Mouse (Mus musculus) kidney, adult 8-10 months (tissue): Measurements from ENCODE around the gene Scrn3.

Experiments used
- DNase-seq, 2 experiments: peaks; one replicate each; pipeline ENCODE4 v3.0.0; 2022

Scrn3 gene

DNA sequence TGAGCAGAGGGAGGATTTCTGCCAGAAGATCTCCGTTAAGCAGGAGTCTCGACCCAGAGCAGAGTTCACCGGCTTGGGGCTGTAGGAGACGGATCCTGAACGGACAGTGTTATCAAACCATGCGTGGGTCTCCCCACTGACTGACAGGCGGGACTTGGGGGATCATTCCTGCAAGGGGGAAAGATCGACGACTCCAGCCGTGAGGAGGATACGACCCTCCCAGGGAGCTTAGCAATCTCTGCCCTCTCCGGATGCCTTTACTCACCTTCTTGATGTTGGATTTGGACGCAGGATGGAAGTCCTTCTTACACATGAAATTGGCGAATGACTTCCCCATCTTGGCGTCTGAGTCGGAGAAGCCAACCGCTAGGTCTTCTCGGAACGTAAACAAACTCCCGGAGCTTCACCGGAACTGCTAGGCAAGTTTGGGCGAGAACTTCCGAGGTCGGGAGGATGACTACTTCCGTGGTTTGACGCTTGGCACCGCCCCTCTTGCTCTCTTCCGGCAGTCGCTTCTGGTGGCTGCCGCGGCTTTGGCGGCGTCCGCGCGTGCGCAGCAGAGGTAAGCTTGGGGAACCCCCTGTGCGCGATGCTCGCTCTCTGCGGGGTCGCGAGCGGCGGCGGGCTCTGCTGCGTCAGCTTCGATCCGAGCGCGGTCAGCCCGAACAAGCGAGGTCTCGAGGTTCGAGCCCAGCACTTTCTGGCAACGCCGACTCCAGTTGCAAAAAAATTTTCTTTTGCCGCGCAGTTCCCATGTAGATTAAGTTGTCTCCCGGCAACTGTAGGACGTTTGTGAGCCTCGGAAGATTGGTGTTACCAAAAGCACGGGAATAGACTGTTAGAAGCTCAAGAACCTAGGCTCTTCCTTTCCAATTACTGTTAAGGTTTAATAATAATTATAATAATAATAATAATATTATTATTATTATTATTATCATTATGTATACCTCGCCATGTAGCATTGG is at the start of gene Scrn3, which contains the start of gene Cir1:
Gene Scrn3, plus strand, starts transcription at position 450 of the 965 bp plus-strand sequence.
Gene Cir1, minus strand, starts transcription at position 550 of the 965 bp plus-strand sequence.
- DNase-seq, result peak; percentile 94

GRCm38 (mm10) chr2:73263172-73263765 is 49.1 kb upstream of the Scrn3 start:
- DNase-seq, result no peak

DNA sequence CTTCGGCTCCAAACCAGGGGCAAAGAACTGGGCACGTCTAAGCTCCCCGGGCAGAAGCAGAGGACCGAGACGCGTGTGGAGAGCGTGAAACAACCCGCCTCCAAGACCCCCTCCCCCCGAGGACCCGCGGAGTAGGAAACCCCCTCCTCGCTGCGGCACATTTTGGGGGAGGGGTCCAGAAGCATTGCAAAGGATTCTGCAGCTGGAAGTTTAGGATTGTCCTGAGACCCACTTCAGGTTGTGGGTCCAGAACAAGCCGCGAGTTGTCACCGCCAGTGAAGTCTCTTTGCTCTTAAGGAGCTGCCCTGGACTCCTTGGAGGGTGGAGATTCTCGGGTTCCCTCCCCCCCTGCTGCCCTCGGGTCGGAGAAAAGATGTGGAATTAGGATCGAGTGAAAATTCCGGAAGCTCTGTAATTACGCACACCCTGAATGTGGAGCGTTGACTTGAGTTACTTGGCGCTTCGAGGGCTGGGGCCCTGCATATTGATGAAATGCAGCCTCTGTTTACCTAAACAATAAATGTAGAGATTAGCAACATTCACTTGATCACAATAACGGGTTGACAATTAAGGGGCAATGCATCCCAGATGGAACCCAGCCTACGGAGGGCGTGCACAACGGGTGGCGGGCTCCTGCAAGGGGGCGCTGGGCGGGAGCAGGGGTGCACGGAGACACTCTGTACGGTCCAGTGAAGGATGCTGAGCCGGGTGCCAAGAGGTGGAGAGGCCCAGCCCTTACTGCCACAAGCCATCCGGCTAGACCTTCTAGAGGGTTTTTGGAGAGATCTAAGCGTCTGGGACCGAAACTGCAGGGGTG is 48.4 kb upstream of the Scrn3 start:
- no peak for DNase-seq

- DNase-seq, result no peak
Observed at GRCm38 (mm10) chr2:73264611-73265195, 47.7 kb upstream of the Scrn3 start.

GRCm38 (mm10) chr2:73266011-73266410 is 46.4 kb upstream of the Scrn3 start:
- DNase-seq, result no peak

DNA sequence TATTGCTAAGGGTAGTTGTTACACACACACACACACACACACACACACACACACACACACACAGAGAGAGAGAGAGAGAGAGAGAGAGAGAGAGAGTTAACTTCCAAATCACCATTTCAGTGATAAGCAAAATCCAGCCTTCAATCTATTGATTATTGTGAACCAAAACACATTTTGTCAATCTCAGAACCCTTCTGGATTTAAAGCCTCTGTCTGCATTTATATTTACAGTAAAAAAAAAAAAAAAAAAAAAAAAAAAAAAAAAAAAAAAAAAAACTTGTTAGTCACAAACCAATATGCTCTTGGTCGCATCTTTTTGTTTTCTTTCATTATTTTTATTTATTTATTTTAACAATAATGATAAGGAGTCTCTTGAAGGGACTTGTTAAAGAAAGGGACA is 45.8 kb upstream of the Scrn3 start:
- DNase-seq, result no peak

GRCm38 (mm10) chr2:73267231-73267630 is 45.2 kb upstream of the Scrn3 start:
- no peak for DNase-seq

GRCm38 (mm10) chr2:73267818-73268217 is 44.6 kb upstream of the Scrn3 start:
- DNase-seq, result no peak

- DNase-seq, result no peak
Observed at GRCm38 (mm10) chr2:73268281-73268680, 44.1 kb upstream of the Scrn3 start.

- DNase-seq, result no peak
Observed at GRCm38 (mm10) chr2:73268836-73269395, 43.5 kb upstream of the Scrn3 start.

- no peak for DNase-seq
Observed at GRCm38 (mm10) chr2:73269666-73270065, 42.7 kb upstream of the Scrn3 start.

DNA sequence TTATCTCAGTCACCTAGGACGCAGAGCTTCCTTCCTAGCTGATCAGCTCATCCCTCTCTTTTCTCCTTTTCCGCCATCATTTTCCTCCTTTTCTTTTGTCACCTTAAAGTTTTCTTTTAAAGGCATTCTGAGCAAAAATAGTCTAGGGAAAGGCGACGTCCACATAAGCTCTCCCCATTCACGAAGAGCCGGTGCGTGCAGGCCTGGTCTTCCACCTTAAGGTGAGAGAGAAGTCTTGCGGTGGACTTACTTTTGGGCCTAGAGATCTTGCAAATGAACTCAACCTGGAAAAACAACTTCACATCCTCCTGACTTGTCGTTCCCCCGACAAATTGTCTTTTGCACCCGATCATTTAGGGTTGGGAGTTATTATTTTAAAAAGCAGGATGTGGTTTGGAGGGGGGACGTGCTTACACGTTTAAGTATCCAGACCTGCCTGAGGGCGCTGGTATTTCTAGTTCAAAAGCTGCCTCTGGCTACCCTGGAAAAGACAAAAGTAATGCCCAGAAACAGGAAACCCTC is 42.3 kb upstream of the Scrn3 start:
- no peak for DNase-seq

- DNase-seq, result peak in 1 of 2 experiments; percentile 18
Observed at GRCm38 (mm10) chr2:73270593-73271458, 41.6 kb upstream of the Scrn3 start.

DNA sequence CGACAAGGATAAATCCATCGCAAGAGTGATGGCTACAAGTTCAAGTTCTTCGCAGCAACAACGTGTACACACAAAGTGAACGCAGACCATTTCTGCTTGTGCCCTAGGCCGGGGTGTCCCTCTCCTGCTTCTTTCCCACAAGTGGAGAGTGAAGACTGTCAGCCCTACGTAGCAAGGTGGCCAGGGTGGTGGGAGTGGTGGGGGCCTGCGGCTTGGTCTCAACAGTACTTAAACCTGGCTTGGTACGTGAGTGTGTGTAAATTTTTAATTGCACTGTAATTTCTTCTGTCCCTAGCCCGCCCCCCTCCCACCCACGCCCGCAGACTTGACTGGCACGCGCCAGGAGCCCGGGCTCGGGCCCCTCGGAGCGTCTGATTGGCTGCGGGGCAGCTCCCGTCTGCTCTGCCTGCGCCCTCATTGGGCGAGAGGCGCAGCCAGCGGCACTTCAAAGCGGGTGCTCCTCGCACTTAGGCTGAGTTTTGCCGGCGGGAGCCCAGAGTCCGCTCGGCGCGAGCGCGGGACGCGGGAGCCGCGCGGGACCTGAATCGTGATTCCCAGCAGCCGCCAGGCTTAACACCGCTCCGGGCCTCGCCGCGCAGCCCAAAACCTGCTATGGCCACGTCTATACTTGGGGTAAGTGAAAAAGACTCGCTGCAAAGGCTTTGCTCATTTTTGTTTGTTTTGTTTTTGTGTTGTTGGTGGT is 40.8 kb upstream of the Scrn3 start, which contains the start of gene Sp9:
Gene Sp9, plus strand, starts transcription at position 467 of the 703 bp plus-strand sequence.
- DNase-seq, result peak in 1 of 2 experiments; percentile 15

DNA sequence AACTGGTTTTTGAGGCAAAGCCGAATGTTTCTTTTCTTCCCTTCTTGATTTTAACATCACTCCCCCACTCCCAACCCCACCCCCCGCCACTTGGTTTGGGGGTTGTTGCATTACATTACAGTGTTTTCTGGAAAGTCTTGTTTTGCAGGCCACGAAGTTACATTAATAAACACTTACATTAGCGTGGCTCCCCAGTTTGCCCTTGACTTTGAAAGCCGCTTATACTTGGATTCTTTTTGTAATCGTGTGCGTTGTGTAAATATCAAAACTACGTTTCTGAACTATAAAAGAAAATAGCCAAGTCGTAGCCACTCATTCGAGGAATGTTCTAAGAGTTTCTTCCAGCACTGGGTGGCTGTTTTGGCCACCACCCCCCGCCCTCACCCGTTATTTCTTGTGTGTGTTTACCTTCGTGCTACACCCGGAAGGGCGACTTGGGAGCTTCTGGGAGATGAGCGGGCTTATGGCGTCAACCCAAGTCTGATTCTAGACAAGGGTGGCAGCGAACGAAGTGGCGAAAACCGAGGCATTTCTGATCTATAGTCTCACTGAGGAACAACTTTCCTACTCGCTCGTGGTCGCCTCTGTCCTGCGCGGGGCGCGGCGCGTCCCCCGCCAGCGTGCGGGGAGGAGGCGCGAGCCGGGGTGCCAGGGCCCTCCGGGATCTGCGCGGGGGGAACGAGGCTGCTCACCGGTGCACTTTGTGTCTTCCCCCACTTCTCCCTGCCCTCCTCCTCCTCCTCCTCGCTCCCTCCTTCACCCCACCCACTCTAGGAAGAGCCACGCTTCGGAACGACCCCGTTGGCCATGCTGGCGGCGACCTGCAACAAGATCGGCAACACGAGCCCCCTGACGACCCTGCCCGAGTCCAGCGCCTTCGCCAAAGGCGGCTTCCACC is 39.8 kb upstream of the Scrn3 start:
- DNase-seq, result peak in 1 of 2 experiments; percentile 18

GRCm38 (mm10) chr2:73273249-73274118 is 38.9 kb upstream of the Scrn3 start:
- no peak for DNase-seq

DNA sequence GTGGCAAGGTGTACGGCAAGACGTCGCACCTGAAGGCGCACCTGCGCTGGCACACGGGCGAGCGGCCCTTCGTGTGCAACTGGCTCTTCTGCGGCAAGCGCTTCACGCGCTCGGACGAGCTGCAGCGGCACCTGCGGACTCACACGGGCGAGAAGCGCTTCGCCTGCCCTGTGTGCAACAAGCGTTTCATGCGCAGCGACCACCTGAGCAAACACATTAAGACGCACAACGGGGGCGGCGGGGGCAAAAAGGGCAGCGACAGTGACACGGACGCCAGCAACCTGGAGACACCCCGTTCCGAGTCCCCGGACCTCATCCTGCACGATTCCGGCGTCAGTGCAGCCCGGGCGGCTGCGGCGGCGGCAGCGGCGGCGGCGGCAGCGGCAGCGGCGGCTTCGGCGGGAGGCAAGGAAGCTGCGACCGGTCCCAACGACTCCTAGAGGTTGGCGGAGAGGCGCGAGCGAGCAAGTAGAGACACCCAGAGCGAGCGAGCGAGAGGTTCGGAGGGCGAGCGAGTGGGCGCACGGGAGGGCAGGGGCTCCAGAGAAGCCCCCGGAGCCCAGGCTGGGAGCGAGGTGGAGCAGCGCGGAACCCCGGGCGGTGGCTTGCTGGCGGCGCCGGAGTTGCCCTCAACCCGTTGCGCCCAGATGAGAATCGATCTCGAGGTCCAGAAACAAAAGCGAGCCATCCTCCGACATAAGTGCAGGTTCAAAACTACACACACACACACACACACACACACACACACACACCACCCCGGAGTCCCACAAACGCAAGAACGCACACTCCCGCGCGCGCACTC is 38.1 kb upstream of the Scrn3 start:
- peak in 1 of 2 experiments; percentile 18 for DNase-seq
